Mouse (Mus musculus): ENCODE measurements around the gene Pex19. TPM values are rescaled to one million over a fixed set of nuclear protein-coding genes. Genes with fewer than 3 reads are reported as not detected.

The Pex19 gene
- polyA plus RNA-seq, 1 experiment from 2014 or later, result 118 TPM

DNA sequence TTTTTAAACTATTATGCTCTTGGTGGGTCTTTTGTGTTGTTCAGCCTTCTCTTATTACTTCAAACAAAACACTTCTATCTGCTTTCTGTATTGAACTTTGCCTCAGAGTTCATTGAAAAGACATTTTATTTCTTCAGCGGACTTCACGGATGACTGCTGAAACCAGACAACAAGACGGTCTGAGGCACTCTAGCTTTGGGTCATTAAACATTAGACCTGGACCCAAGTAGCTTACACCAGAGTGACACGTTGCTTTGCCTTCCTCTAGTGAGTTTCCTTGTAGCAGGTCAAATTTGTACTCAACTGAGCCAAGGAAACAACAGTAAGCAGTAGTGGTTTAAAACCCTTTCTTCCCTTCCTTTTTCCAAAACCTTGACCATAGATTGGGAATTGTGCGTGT lies 41.4 kb downstream of the Pex19 start:
- Histone ChIP-seq H3K9me3 (no peaks in the 10 kb centered on the region), H3K4me1 (no peaks in the 10 kb centered on the region), H3K36me3 (peaks cover 83% of the 10 kb centered on the region), H3K4me3 (no peak overlapping the region), H3K4me2 (no peak overlapping the region), H3K27me3 (no peaks in the 10 kb centered on the region), H3K9ac (no peak overlapping the region), H3K27ac (no peak overlapping the region)
- WGBS, result 87% methylated on average over 5 of the region's 5 CpGs
- no peak for ATAC-seq (ENCODE audit: insufficient number of reproducible peaks, low FRiP score, low TSS enrichment, low read depth)

- ATAC-seq (ENCODE audit: insufficient number of reproducible peaks, low FRiP score, low TSS enrichment, low read depth), result no peak
- Histone ChIP-seq H3K4me1 (no peaks in the 10 kb centered on the region), H3K36me3 (peaks cover 91% of the 10 kb centered on the region), H3K9ac (no peak overlapping the region), H3K27me3 (no peaks in the 10 kb centered on the region), H3K4me3 (no peak overlapping the region), H3K9me3 (no peaks in the 10 kb centered on the region), H3K4me2 (no peak overlapping the region), H3K27ac (no peak overlapping the region)
- WGBS, result 94% methylated on average over 5 of the region's 5 CpGs
Measured at GRCm38 (mm10) chr1:172169809-172170208, 43.3 kb downstream of the Pex19 start.

GRCm38 (mm10) chr1:172172381-172172780 lies 45.8 kb downstream of the Pex19 start:
- no peaks in the 10 kb centered on the region for H3K9me3 ChIP-seq
- ATAC-seq (ENCODE audit: insufficient number of reproducible peaks, low FRiP score, low TSS enrichment, low read depth), result no peak
- H3K4me1 ChIP-seq, result no peaks in the 10 kb centered on the region
- no peaks in the 10 kb centered on the region for H3K27me3 ChIP-seq
- no peak overlapping the region for H3K9ac ChIP-seq
- WGBS, result 93% methylated on average over 21 of the region's 21 CpGs
- H3K36me3 ChIP-seq, result peaks cover 87% of the 10 kb centered on the region
- H3K27ac ChIP-seq, result no peak overlapping the region
- no peak overlapping the region for H3K4me2 ChIP-seq
- no peak overlapping the region for H3K4me3 ChIP-seq

DNA sequence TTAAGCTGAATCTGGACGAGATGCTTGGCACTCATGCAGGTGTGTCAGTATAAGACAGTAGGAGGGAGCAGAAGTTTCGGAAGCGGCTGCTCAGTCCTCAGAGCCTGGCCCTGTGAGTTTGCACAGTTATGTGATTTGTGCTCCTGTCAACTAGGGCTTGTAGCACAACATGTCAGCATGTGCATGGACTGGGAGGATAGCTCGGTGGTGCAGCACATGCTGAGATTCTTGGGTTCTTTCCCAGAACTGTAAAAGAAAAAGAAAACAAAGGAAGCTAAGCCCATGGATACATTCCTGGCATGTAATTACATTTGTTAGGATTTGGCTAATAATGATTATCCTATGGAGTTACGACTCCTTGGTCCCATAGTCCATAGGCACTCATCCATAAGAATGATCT lies 46.6 kb downstream of the Pex19 start:
- Histone ChIP-seq H3K36me3 (peaks cover 87% of the 10 kb centered on the region), H3K27ac (no peak overlapping the region), H3K27me3 (no peaks in the 10 kb centered on the region), H3K4me1 (no peaks in the 10 kb centered on the region), H3K9me3 (no peaks in the 10 kb centered on the region), H3K4me2 (no peak overlapping the region), H3K4me3 (no peak overlapping the region), H3K9ac (no peak overlapping the region)
- WGBS, result 78% methylated on average over 5 of the region's 5 CpGs
- no peak for ATAC-seq (ENCODE audit: insufficient number of reproducible peaks, low FRiP score, low TSS enrichment, low read depth)

DNA sequence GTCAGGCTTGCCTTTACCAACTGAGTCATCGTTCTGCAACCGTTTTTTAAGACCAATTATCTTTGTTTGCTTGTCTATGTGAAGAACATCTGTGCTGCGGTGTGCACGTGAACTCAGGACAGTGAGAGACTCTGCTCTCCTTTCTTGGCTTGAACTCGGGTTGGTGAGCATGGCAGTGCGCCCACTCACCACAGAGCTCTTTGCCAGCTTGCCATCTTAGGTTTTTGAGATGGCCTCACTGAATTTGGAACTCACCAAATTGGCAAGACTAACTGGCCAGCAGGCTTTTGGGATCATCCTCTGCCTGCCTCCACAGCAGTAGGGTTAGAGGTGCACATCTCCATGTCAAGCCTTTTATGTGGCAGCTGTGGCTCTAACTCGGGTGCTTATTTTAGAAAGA lies 51.2 kb downstream of the Pex19 start:
- peaks cover 78% of the 10 kb centered on the region for H3K36me3 ChIP-seq
- WGBS, result 88% methylated on average over 7 of the region's 7 CpGs

DNA sequence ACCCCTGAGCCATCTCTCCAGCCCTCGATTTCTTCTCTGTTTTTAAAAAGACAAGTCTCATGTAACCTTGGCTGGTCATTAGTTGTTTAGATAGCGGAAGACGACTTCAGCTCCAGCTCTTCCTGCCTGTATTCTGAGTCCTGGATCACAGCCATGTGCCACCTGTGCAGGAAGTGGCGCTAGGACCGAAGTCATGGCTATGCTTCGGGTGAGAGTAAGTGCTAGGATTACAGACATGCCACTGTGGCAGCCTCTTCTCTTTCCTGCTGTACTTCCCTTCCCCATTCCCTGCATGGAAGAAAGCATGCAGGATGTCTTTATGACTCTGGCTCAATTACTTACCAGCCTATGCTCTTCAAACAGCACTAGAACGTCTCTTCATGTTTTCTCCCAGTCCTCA lies 52.5 kb downstream of the Pex19 start:
- Histone ChIP-seq H3K4me1 (no peaks in the 10 kb centered on the region), H3K4me2 (no peak overlapping the region), H3K9me3 (no peaks in the 10 kb centered on the region), H3K9ac (no peak overlapping the region), H3K27me3 (no peaks in the 10 kb centered on the region), H3K4me3 (no peak overlapping the region), H3K36me3 (peaks cover 69% of the 10 kb centered on the region), H3K27ac (no peak overlapping the region; the same call in 1 of the 2 replicates)
- 68% methylated on average over 7 of the region's 7 CpGs for WGBS
- ATAC-seq (ENCODE audit: insufficient number of reproducible peaks, low FRiP score, low TSS enrichment, low read depth), result no peak

More for the DNA sequence above, 51.2 kb downstream of the Pex19 start:
- ATAC-seq (ENCODE audit: insufficient number of reproducible peaks, low FRiP score, low TSS enrichment, low read depth), result no peak
- Histone ChIP-seq H3K27me3 (no peaks in the 10 kb centered on the region), H3K4me1 (no peaks in the 10 kb centered on the region), H3K9me3 (no peaks in the 10 kb centered on the region), H3K4me2 (no peak overlapping the region), H3K4me3 (no peak overlapping the region), H3K9ac (no peak overlapping the region), H3K27ac (no peak overlapping the region)

DNA sequence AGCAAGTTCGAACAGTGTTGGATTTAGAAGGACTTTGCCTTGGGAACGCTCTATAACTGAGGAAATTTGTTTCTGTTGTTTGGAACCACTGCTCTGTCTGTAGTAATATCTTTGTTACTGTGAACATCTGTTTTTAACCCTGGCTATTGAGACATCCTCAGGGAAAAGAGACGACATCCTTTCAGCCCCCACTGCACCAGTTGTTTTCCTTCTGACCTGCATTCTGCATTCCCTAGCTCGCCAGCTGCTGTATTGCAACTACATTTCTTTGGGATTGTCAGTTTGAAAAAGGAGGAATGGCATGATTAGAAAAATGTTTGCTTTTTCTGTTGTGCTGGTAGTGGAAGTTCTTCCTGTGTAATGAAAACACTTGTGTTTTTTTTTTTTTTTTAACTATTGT lies 54.3 kb downstream of the Pex19 start:
- H3K36me3 ChIP-seq, result peaks cover 64% of the 10 kb centered on the region
- H3K9me3 ChIP-seq, result no peaks in the 10 kb centered on the region
- no peaks in the 10 kb centered on the region for H3K27me3 ChIP-seq
- H3K4me3 ChIP-seq, result no peak overlapping the region
- no peak for ATAC-seq (ENCODE audit: insufficient number of reproducible peaks, low FRiP score, low TSS enrichment, low read depth)
- H3K4me1 ChIP-seq, result no peaks in the 10 kb centered on the region
- no peak overlapping the region for H3K4me2 ChIP-seq
- H3K27ac ChIP-seq, result no peak overlapping the region
- no peak overlapping the region for H3K9ac ChIP-seq
- 55% methylated on average over 4 of the region's 4 CpGs for WGBS

GRCm38 (mm10) chr1:172181777-172182176 lies 55.2 kb downstream of the Pex19 start:
- ATAC-seq (ENCODE audit: insufficient number of reproducible peaks, low FRiP score, low TSS enrichment, low read depth), result no peak
- no peaks in the 10 kb centered on the region for H3K9me3 ChIP-seq
- 94% methylated on average over 3 of the region's 3 CpGs for WGBS
- no peak overlapping the region for H3K4me2 ChIP-seq
- no peak overlapping the region for H3K9ac ChIP-seq
- H3K4me3 ChIP-seq, result no peak overlapping the region
- H3K27ac ChIP-seq, result no peak overlapping the region
- no peaks in the 10 kb centered on the region for H3K4me1 ChIP-seq
- no peaks in the 10 kb centered on the region for H3K27me3 ChIP-seq
- peaks cover 67% of the 10 kb centered on the region for H3K36me3 ChIP-seq

- Histone ChIP-seq H3K4me3 (no peak overlapping the region), H3K36me3 (peaks cover 70% of the 10 kb centered on the region), H3K4me1 (no peaks in the 10 kb centered on the region), H3K27me3 (no peaks in the 10 kb centered on the region), H3K9ac (no peak overlapping the region), H3K27ac (no peak overlapping the region), H3K9me3 (no peaks in the 10 kb centered on the region), H3K4me2 (no peak overlapping the region)
- 92% methylated on average over 6 of the region's 6 CpGs for WGBS
- no peak for ATAC-seq (ENCODE audit: insufficient number of reproducible peaks, low FRiP score, low TSS enrichment, low read depth)
Measured at GRCm38 (mm10) chr1:172183056-172183455, 56.5 kb downstream of the Pex19 start.

DNA sequence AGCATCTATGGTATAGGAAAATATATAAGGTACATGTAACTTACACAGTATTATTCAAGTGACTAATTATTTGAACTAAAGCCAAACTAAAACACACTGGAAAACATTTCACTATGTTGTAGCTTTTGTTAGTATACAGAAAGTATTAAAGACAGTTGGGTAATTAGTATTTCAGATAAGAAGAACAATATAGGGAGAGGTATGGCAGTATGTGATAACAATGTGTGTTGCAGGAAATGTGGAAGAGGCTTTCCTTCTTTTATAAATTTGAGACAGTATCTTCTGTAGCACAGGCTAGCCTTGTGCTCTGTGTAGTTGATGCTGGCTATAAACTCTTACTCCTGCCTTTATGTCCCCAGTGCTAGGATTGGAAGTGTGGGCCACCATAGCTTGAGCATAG lies 57.4 kb downstream of the Pex19 start:
- H3K27ac ChIP-seq, result no peak overlapping the region
- H3K9ac ChIP-seq, result no peak overlapping the region
- ATAC-seq (ENCODE audit: insufficient number of reproducible peaks, low FRiP score, low TSS enrichment, low read depth), result no peak
- H3K4me2 ChIP-seq, result no peak overlapping the region
- no peaks in the 10 kb centered on the region for H3K9me3 ChIP-seq
- peaks cover 71% of the 10 kb centered on the region for H3K36me3 ChIP-seq
- no peaks in the 10 kb centered on the region for H3K4me1 ChIP-seq
- no peaks in the 10 kb centered on the region for H3K27me3 ChIP-seq
- no peak overlapping the region for H3K4me3 ChIP-seq

Other genes starting within 250 kb of the Pex19 start
- gene Gm10521, start 231.1 kb upstream of the Pex19 start, polyA plus RNA-seq (2015; fragmentation: Nextera tagmentation; extraction: Ambion mirVana), result not detected in 2 replicates
- 0.27 TPM in 1 of 2 replicates, not detected in the other for gene Slamf6, start 209.2 kb upstream of the Pex19 start, polyA plus RNA-seq (2015; fragmentation: Nextera tagmentation; extraction: Ambion mirVana)
- 14.3 and 15.7 TPM in 2 replicates for gene Vangl2, start 98.3 kb upstream of the Pex19 start, polyA plus RNA-seq (2015; fragmentation: Nextera tagmentation; extraction: Ambion mirVana)
- gene Nhlh1, start 69.2 kb upstream of the Pex19 start, polyA plus RNA-seq (2015; fragmentation: Nextera tagmentation; extraction: Ambion mirVana), result 0.05 TPM in 1 of 2 replicates, not detected in the other
- 271 and 272 TPM in 2 replicates for gene Copa, start 44.2 kb upstream of the Pex19 start, polyA plus RNA-seq (2015; fragmentation: Nextera tagmentation; extraction: Ambion mirVana)
- gene Ncstn, start 44.0 kb upstream of the Pex19 start, polyA plus RNA-seq (2015; fragmentation: Nextera tagmentation; extraction: Ambion mirVana), result 107 and 119 TPM in 2 replicates
- 134 and 143 TPM in 2 replicates for gene Dcaf8, start 21.3 kb downstream of the Pex19 start, polyA plus RNA-seq (2015; fragmentation: Nextera tagmentation; extraction: Ambion mirVana)
- gene Pea15a, start 80.0 kb downstream of the Pex19 start, polyA plus RNA-seq (2015; fragmentation: Nextera tagmentation; extraction: Ambion mirVana), result 136 and 153 TPM in 2 replicates
- 18.0 and 55.9 TPM in 2 replicates for gene Casq1, start 93.1 kb downstream of the Pex19 start, polyA plus RNA-seq (2015; fragmentation: Nextera tagmentation; extraction: Ambion mirVana)
- gene Atp1a4, start 131.7 kb downstream of the Pex19 start, polyA plus RNA-seq (2015; fragmentation: Nextera tagmentation; extraction: Ambion mirVana), result not detected in 2 replicates
- gene Igsf8, start 134.9 kb downstream of the Pex19 start, polyA plus RNA-seq (2015; fragmentation: Nextera tagmentation; extraction: Ambion mirVana), result 51.4 and 62.7 TPM in 2 replicates
- gene Atp1a2, start 171.3 kb downstream of the Pex19 start, polyA plus RNA-seq (2015; fragmentation: Nextera tagmentation; extraction: Ambion mirVana), result 5.0 and 8.4 TPM in 2 replicates
- gene Kcnj9, start 202.6 kb downstream of the Pex19 start, polyA plus RNA-seq (2015; fragmentation: Nextera tagmentation; extraction: Ambion mirVana), result 0.04 and 0.09 TPM in 2 replicates
- gene Kcnj10, start 214.5 kb downstream of the Pex19 start, polyA plus RNA-seq (2015; fragmentation: Nextera tagmentation; extraction: Ambion mirVana), result 0.04 and 0.05 TPM in 2 replicates
- gene Pigm, start 249.8 kb downstream of the Pex19 start, polyA plus RNA-seq (2015; fragmentation: Nextera tagmentation; extraction: Ambion mirVana), result 4.9 and 5.2 TPM in 2 replicates

All from limb, embryonic 15.5 days (tissue).